9 mouse cellular contexts compared by ENCODE assay signal in the genomic region with DNA sequence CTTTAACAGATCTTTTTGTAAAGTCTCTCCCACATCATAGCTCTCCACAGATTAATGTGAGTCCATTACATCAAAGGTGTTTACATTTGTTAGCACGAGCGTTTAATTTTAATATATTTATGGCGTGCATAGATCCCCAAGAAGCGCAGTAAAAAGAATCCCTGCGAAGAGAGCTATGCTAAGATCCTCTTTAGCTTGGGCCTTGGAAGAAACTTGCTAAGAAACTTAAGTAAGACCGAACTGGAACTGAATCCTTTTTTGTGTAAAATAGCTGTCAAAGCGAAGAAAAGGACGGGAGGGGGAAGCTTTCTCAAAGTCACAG. TPM values are rescaled to one million over a fixed set of nuclear protein-coding genes. Genes with fewer than 3 reads are reported as not detected.
DNase-seq lines count a peak whose midpoint lies in the region; ATAC-seq and TF ChIP-seq lines count a peak whose summit lies in the region.
"Had no signal": no experiment of that assay in that cellular context is flagged by ENCODE, and none has a peak within 500 bp of the region (broad histone marks: within the 10 kb centered on the region; RNA-seq: fewer than 3 reads in every experiment).

No protein-coding gene starts in this region.

- H3K9ac ChIP-seq in heart, embryonic 13.5 days: peak overlapping the region; percentile 79
- H3K9ac ChIP-seq in ES-E14 (ENCODE audit: insufficient read depth, low read depth, low read length, poor library complexity, severe bottlenecking): no peak overlapping the region
- peak overlapping the region; percentile 37; the same call in 1 of the 2 replicates for H3K9ac ChIP-seq in forebrain, postnatal 0 days
- peak overlapping the region; percentile 93 for H3K9ac ChIP-seq in liver, postnatal 0 days (replicated peaks)

- TF ChIP-seq CTCF in forebrain, postnatal 0 days (IDR thresholded peaks at IDR 0.05; ENCODE audit: low read depth): no peak
- TF ChIP-seq CTCF in liver, postnatal 0 days (IDR thresholded peaks at IDR 0.05; ENCODE audit: low read depth): no peak

- 19% methylated on average over 8 of the region's 8 CpGs for WGBS in heart, embryonic 13.5 days
- WGBS in forebrain, postnatal 0 days: 15% methylated on average over 8 of the region's 8 CpGs
- 13% methylated on average over 8 of the region's 8 CpGs for WGBS in liver, postnatal 0 days (ENCODE audit: insufficient replicate concordance)

- peak overlapping the region; percentile 10 for H3K27ac ChIP-seq in heart, embryonic 13.5 days (replicated peaks)
- H3K27ac ChIP-seq in ES-E14 (ENCODE audit: insufficient read depth, low read depth, low read length, poor library complexity, severe bottlenecking): no peak overlapping the region
- H3K27ac ChIP-seq in forebrain, postnatal 0 days (ENCODE audit: low read depth, low read length): no peak overlapping the region
- H3K27ac ChIP-seq in liver, postnatal 0 days (ENCODE audit: low read depth): peak overlapping the region; percentile 98

- H3K9me3 ChIP-seq in heart, embryonic 13.5 days: no peaks in the 10 kb centered on the region
- no peaks in the 10 kb centered on the region for H3K9me3 ChIP-seq in ES-E14 (ENCODE audit: control insufficient read depth, insufficient read depth, low read depth, low read length)
- no peaks in the 10 kb centered on the region for H3K9me3 ChIP-seq in forebrain, postnatal 0 days (ENCODE audit: low read length)
- H3K9me3 ChIP-seq in liver, postnatal 0 days (ENCODE audit: low read length): no peaks in the 10 kb centered on the region

- no peaks in the 10 kb centered on the region for H3K36me3 ChIP-seq in heart, embryonic 13.5 days
- H3K36me3 ChIP-seq in ES-E14 (ENCODE audit: control insufficient read depth, insufficient read depth, low read length, poor library complexity, severe bottlenecking): no peaks in the 10 kb centered on the region
- H3K36me3 ChIP-seq in forebrain, postnatal 0 days (ENCODE audit: insufficient read depth): no peaks in the 10 kb centered on the region
- no peaks in the 10 kb centered on the region for H3K36me3 ChIP-seq in liver, postnatal 0 days (replicated peaks; ENCODE audit: insufficient read depth, low read length)

- no peak for ATAC-seq in heart, embryonic 13.5 days (ENCODE audit: extremely low read depth, insufficient number of reproducible peaks, low FRiP score, low TSS enrichment)
- no peak for ATAC-seq in forebrain, postnatal 0 days
- no peak for ATAC-seq in liver, postnatal 0 days

- H3K4me1 ChIP-seq in heart, embryonic 13.5 days: peaks cover 7% of the 10 kb centered on the region; the same call in 1 of the 2 replicates
- no peaks in the 10 kb centered on the region for H3K4me1 ChIP-seq in ES-E14 (ENCODE audit: control insufficient read depth in 2 of 2, insufficient read depth in 2 of 2, low read length in 2 of 2, poor library complexity in 1 of 2)
- no peaks in the 10 kb centered on the region; the same call in 1 of the 2 replicates for H3K4me1 ChIP-seq in forebrain, postnatal 0 days (ENCODE audit: insufficient read depth)
- H3K4me1 ChIP-seq in liver, postnatal 0 days (ENCODE audit: insufficient read depth): peaks cover 4% of the 10 kb centered on the region; the same call in 1 of the 2 replicates

- peaks cover 15% of the 10 kb centered on the region; the same call in 1 of the 2 replicates for H3K27me3 ChIP-seq in heart, embryonic 13.5 days (replicated peaks)
- peaks cover 14% of the 10 kb centered on the region for H3K27me3 ChIP-seq in forebrain, postnatal 0 days (ENCODE audit: insufficient read depth, low read length)
- 0 out of 2 replicates have a peak, but pooled peaks cover 5% of the 10 kb centered on the region for H3K27me3 ChIP-seq in liver, postnatal 0 days (ENCODE audit: insufficient read depth, low read length)

- intact Hi-C loops in heart, postnatal 36 days (cut with DNase I): no loop called here

- in situ Hi-C loops in ES-E14 (cut with MboI; ENCODE audit: low sequenced_read_pairs in 2 of 2, unreplicated experiment in 2 of 2): loop anchor here (25.0 kb wide), 2 partner anchors 509 to 659 kb away; a partner anchor contains a TSS

- H3K4me2 ChIP-seq in heart, embryonic 13.5 days: peak overlapping the region; percentile 89
- peak overlapping the region; percentile 92 for H3K4me2 ChIP-seq in forebrain, postnatal 0 days (ENCODE audit: low read depth)
- peak overlapping the region; percentile 75 for H3K4me2 ChIP-seq in liver, postnatal 0 days (ENCODE audit: low read depth, low read length)

- no peak for DNase-seq in heart, postnatal 36 days
- no peak for DNase-seq in ES-E14 (ENCODE audit: low read depth, low spot score)
- no peak for DNase-seq in forebrain, postnatal 0 days
- no peak for DNase-seq in liver, postnatal 0 days
- DNase-seq in adrenal gland, postnatal 4 days (ENCODE audit: low spot score in 2 of 2): no peak
- no peak for DNase-seq in gastrocnemius, adult 18-20 months (ENCODE audit: low spot score)
- no peak for DNase-seq in spleen, adult 12 weeks (ENCODE audit: low spot score)

- no peak for TF ChIP-seq EP300 in liver, postnatal 0 days (IDR thresholded peaks at IDR 0.05; ENCODE audit: low read depth)

- H3K4me3 ChIP-seq in heart, embryonic 13.5 days: peak overlapping the region; percentile 61
- H3K4me3 ChIP-seq in ES-E14 (ENCODE audit: insufficient read depth in 1 of 2, low read depth in 1 of 2, low read length in 2 of 2, poor library complexity in 1 of 2, severe bottlenecking in 1 of 2): peak overlapping the region; percentile 63 to 70
- peak overlapping the region; percentile 46 for H3K4me3 ChIP-seq in forebrain, postnatal 0 days (ENCODE audit: low read depth, low read length)
- peak overlapping the region; percentile 67 for H3K4me3 ChIP-seq in liver, postnatal 0 days (ENCODE audit: low read depth, low read length)

TF ChIP-seq in ES-E14, 5 proteins besides CTCF, POLR2A, EP300 and RAD21:
- no peak for TF ChIP-seq ZNF384 (IDR thresholded peaks at IDR 0.05; ENCODE audit: low read depth, low read length)
- TF ChIP-seq CHD2 (IDR thresholded peaks at IDR 0.05; ENCODE audit: low read depth, low read length): no peak
- TF ChIP-seq MAFK (IDR thresholded peaks at IDR 0.05; ENCODE audit: insufficient read depth, low read depth, low read length): no peak
- no peak for TF ChIP-seq ZC3H11A (IDR thresholded peaks at IDR 0.05; ENCODE audit: borderline replicate concordance, low read depth, low read length)
- no peak for TF ChIP-seq HCFC1 (IDR thresholded peaks at IDR 0.05; ENCODE audit: borderline replicate concordance, insufficient read depth, low read length)

RNA-seq across cellular contexts. Expression of a gene that starts 1.0 kb away (rescaled TPM):
- polyA plus RNA-seq in heart, embryonic 13.5 days (2015; fragmentation: Nextera tagmentation; extraction: Ambion mirVana): 0.68 and 1.5 TPM in 2 replicates
- under 1 TPM; 0.42 to 0.81 TPM for total RNA-seq in heart, postnatal 36 days (2021)
- total RNA-seq in ES-E14 (2012; rRNA removed): 0.21 and 0.54 TPM in 2 replicates
- total RNA-seq in forebrain, postnatal 0 days (2014; rRNA removed): 0.19 TPM in 1 of 2 replicates, not detected in the other
- 0.26 and 0.29 TPM in 2 replicates for polyA plus RNA-seq in forebrain, postnatal 0 days (2015; fragmentation: Nextera tagmentation; extraction: Ambion mirVana)
- 10.8 and 12.6 TPM in 2 replicates for polyA plus RNA-seq in liver, postnatal 0 days (2015; fragmentation: Nextera tagmentation; extraction: Ambion mirVana)
- total RNA-seq in adrenal gland, postnatal 4 days (2021): 1 to 10 TPM; 1.1 to 2.2 TPM
- total RNA-seq in gastrocnemius, adult 18-20 months (2021): under 1 TPM in 1 of 2 experiments, not detected in 1; 0.33 TPM
- polyA plus RNA-seq: C2C12 had no signal

RNA-seq across cellular contexts. Expression of a gene that starts 34.0 kb away (rescaled TPM):
- 32.3 and 34.7 TPM in 2 replicates for polyA plus RNA-seq in heart, embryonic 13.5 days (2015; fragmentation: Nextera tagmentation; extraction: Ambion mirVana)
- total RNA-seq in heart, postnatal 36 days (2021): 10 to 100 TPM; 17.6 to 17.7 TPM
- 53.3 and 71.8 TPM in 2 replicates for total RNA-seq in ES-E14 (2012; rRNA removed)
- total RNA-seq in forebrain, postnatal 0 days (2014; rRNA removed): 25.3 and 27.9 TPM in 2 replicates
- polyA plus RNA-seq in forebrain, postnatal 0 days (2015; fragmentation: Nextera tagmentation; extraction: Ambion mirVana): 12.3 and 15.7 TPM in 2 replicates
- 20.8 and 22.8 TPM in 2 replicates for polyA plus RNA-seq in liver, postnatal 0 days (2015; fragmentation: Nextera tagmentation; extraction: Ambion mirVana)
- total RNA-seq in adrenal gland, postnatal 4 days (2021): 10 to 100 TPM; 35.6 to 39.0 TPM
- total RNA-seq in gastrocnemius, adult 18-20 months (2021): 10 to 100 TPM; 26.0 to 28.1 TPM

RNA-seq across cellular contexts. Expression of a gene that starts 34.0 kb away (rescaled TPM):
- polyA plus RNA-seq in heart, embryonic 13.5 days (2015; fragmentation: Nextera tagmentation; extraction: Ambion mirVana): 7.1 and 7.5 TPM in 2 replicates
- 1 to 10 TPM; 4.5 to 4.9 TPM for total RNA-seq in heart, postnatal 36 days (2021)
- total RNA-seq in ES-E14 (2012; rRNA removed): 8.2 and 13.8 TPM in 2 replicates
- total RNA-seq in forebrain, postnatal 0 days (2014; rRNA removed): 6.2 and 7.1 TPM in 2 replicates
- polyA plus RNA-seq in forebrain, postnatal 0 days (2015; fragmentation: Nextera tagmentation; extraction: Ambion mirVana): 3.4 and 4.5 TPM in 2 replicates
- polyA plus RNA-seq in liver, postnatal 0 days (2015; fragmentation: Nextera tagmentation; extraction: Ambion mirVana): 2.1 and 2.8 TPM in 2 replicates
- total RNA-seq in adrenal gland, postnatal 4 days (2021): 10 to 100 TPM; 11.1 to 12.6 TPM
- 1 to 10 TPM; 3.1 to 4.0 TPM for total RNA-seq in gastrocnemius, adult 18-20 months (2021)

Comparison
In these comparisons a context has a peak if more than half of its experiments do, and no peak if none do; other contexts are left out.
1. H3K27ac ChIP-seq: peak in heart, embryonic 13.5 days (single experiment) and liver, postnatal 0 days (single experiment); none in ES-E14 (single experiment) and forebrain, postnatal 0 days (single experiment).
2. Peak in every context shown above with its lines, with median percentiles within 50 percentile points of each other: H3K4me2 ChIP-seq and H3K4me3 ChIP-seq.